Mouse (Mus musculus): ENCODE data around the gene Abl2. TPM values are rescaled to one million over a fixed set of nuclear protein-coding genes. Genes with fewer than 3 reads are reported as not detected.

Abl2 gene
- polyA plus RNA-seq, 1 experiment from 2014 or later = 10.1 TPM

GRCm38 (mm10) chr1:156676171-156676570 lies 117.6 kb downstream of the Abl2 start:
- no peak overlapping the region for H3K9ac ChIP-seq (replicated peaks; ENCODE audit: low read depth, low read length)
- H3K4me1 ChIP-seq (ENCODE audit: control insufficient read depth, insufficient read depth, low read length) = peaks cover 7% of the 10 kb centered on the region; the same call in 1 of the 2 replicates
- ATAC-seq (ENCODE audit: low read depth) = no peak
- H3K4me2 ChIP-seq (ENCODE audit: low read depth, low read length) = no peak overlapping the region
- no peak overlapping the region for H3K27ac ChIP-seq (ENCODE audit: low read depth, low read length)
- 38% methylated on average over 12 of the region's 12 CpGs for WGBS
- no peaks in the 10 kb centered on the region for H3K9me3 ChIP-seq (ENCODE audit: control insufficient read depth, low read length)
- peaks cover 6% of the 10 kb centered on the region; the same call in 1 of the 2 replicates for H3K36me3 ChIP-seq (ENCODE audit: control insufficient read depth, insufficient read depth, low read length)
- H3K27me3 ChIP-seq (ENCODE audit: control insufficient read depth, insufficient read depth, low read length) = no peaks in the 10 kb centered on the region
- H3K4me3 ChIP-seq (ENCODE audit: low read depth, low read length) = no peak overlapping the region

GRCm38 (mm10) chr1:156676596-156676995 lies 118.0 kb downstream of the Abl2 start:
- Histone ChIP-seq H3K27me3 (ENCODE audit: control insufficient read depth, insufficient read depth, low read length) (no peaks in the 10 kb centered on the region), H3K9ac (replicated peaks; ENCODE audit: low read depth, low read length) (no peak overlapping the region), H3K4me3 (ENCODE audit: low read depth, low read length) (no peak overlapping the region), H3K36me3 (ENCODE audit: control insufficient read depth, insufficient read depth, low read length) (peaks cover 9% of the 10 kb centered on the region; the same call in 1 of the 2 replicates), H3K4me1 (ENCODE audit: control insufficient read depth, insufficient read depth, low read length) (peaks cover 7% of the 10 kb centered on the region; the same call in 1 of the 2 replicates), H3K4me2 (ENCODE audit: low read depth, low read length) (no peak overlapping the region), H3K27ac (ENCODE audit: low read depth, low read length) (no peak overlapping the region), H3K9me3 (ENCODE audit: control insufficient read depth, low read length) (no peaks in the 10 kb centered on the region)
- ATAC-seq (ENCODE audit: low read depth) = no peak
- WGBS = 88% methylated on average over 5 of the region's 5 CpGs

- 91% methylated on average over 3 of the region's 3 CpGs for WGBS
- no peak overlapping the region for H3K27ac ChIP-seq (ENCODE audit: low read depth, low read length)
- no peak overlapping the region for H3K4me2 ChIP-seq (ENCODE audit: low read depth, low read length)
- no peak for ATAC-seq (ENCODE audit: low read depth)
- H3K4me1 ChIP-seq (ENCODE audit: control insufficient read depth, insufficient read depth, low read length) = peaks cover 7% of the 10 kb centered on the region; the same call in 1 of the 2 replicates
- no peaks in the 10 kb centered on the region for H3K27me3 ChIP-seq (ENCODE audit: control insufficient read depth, insufficient read depth, low read length)
- H3K9ac ChIP-seq (replicated peaks; ENCODE audit: low read depth, low read length) = no peak overlapping the region
- no peaks in the 10 kb centered on the region for H3K9me3 ChIP-seq (ENCODE audit: control insufficient read depth, low read length)
- peaks cover 9% of the 10 kb centered on the region; the same call in 1 of the 2 replicates for H3K36me3 ChIP-seq (ENCODE audit: control insufficient read depth, insufficient read depth, low read length)
- H3K4me3 ChIP-seq (ENCODE audit: low read depth, low read length) = no peak overlapping the region
These were observed 118.6 kb downstream of the Abl2 start for GRCm38 (mm10) chr1:156677230-156677629.

GRCm38 (mm10) chr1:156679599-156679998 lies 121.0 kb downstream of the Abl2 start:
- Histone ChIP-seq H3K4me3 (ENCODE audit: low read depth, low read length) (no peak overlapping the region), H3K36me3 (ENCODE audit: control insufficient read depth, insufficient read depth, low read length) (peaks cover 12% of the 10 kb centered on the region; the same call in 1 of the 2 replicates), H3K4me2 (ENCODE audit: low read depth, low read length) (no peak overlapping the region), H3K27ac (ENCODE audit: low read depth, low read length) (no peak overlapping the region), H3K27me3 (ENCODE audit: control insufficient read depth, insufficient read depth, low read length) (no peaks in the 10 kb centered on the region), H3K9ac (replicated peaks; ENCODE audit: low read depth, low read length) (no peak overlapping the region), H3K9me3 (ENCODE audit: control insufficient read depth, low read length) (no peaks in the 10 kb centered on the region), H3K4me1 (ENCODE audit: control insufficient read depth, insufficient read depth, low read length) (no peaks in the 10 kb centered on the region)
- no peak for ATAC-seq (ENCODE audit: low read depth)
- 69% methylated on average over 9 of the region's 9 CpGs for WGBS

GRCm38 (mm10) chr1:156686025-156686661 lies 127.6 kb downstream of the Abl2 start:
- no peak overlapping the region for H3K4me2 ChIP-seq (ENCODE audit: low read depth, low read length)
- no peak overlapping the region for H3K4me3 ChIP-seq (ENCODE audit: low read depth, low read length)
- ATAC-seq (ENCODE audit: low read depth) = no peak
- H3K9ac ChIP-seq (replicated peaks; ENCODE audit: low read depth, low read length) = no peak overlapping the region
- WGBS = 68% methylated on average over 7 of the region's 7 CpGs
- no peaks in the 10 kb centered on the region for H3K9me3 ChIP-seq (ENCODE audit: control insufficient read depth, low read length)
- H3K36me3 ChIP-seq (ENCODE audit: control insufficient read depth, insufficient read depth, low read length) = peaks cover 39% of the 10 kb centered on the region
- no peaks in the 10 kb centered on the region for H3K27me3 ChIP-seq (ENCODE audit: control insufficient read depth, insufficient read depth, low read length)
- no peak overlapping the region for H3K27ac ChIP-seq (ENCODE audit: low read depth, low read length)
- no peaks in the 10 kb centered on the region for H3K4me1 ChIP-seq (ENCODE audit: control insufficient read depth, insufficient read depth, low read length)

Other genes starting within 250 kb of the Abl2 start
- gene Nphs2, start 248.1 kb upstream of the Abl2 start, polyA plus RNA-seq (2014; fragmentation: Nextera tagmentation; extraction: Ambion mirVana) = 0.19 TPM in 2 replicates
- 560 and 566 TPM in 2 replicates for gene Gm2000, start 192.7 kb upstream of the Abl2 start, polyA plus RNA-seq (2014; fragmentation: Nextera tagmentation; extraction: Ambion mirVana)
- 0.19 and 0.35 TPM in 2 replicates for gene Axdnd1, start 137.6 kb upstream of the Abl2 start, polyA plus RNA-seq (2014; fragmentation: Nextera tagmentation; extraction: Ambion mirVana)
- 8.9 and 9.5 TPM in 2 replicates for gene Soat1, start 84.5 kb upstream of the Abl2 start, polyA plus RNA-seq (2014; fragmentation: Nextera tagmentation; extraction: Ambion mirVana)
- 0.90 and 0.97 TPM in 2 replicates for gene Gm10031, start 34.8 kb upstream of the Abl2 start, polyA plus RNA-seq (2014; fragmentation: Nextera tagmentation; extraction: Ambion mirVana)
- gene Tor3a, start 115.6 kb downstream of the Abl2 start, polyA plus RNA-seq (2014; fragmentation: Nextera tagmentation; extraction: Ambion mirVana) = 1.8 and 3.2 TPM in 2 replicates
- gene Fam20b, start 160.3 kb downstream of the Abl2 start, polyA plus RNA-seq (2014; fragmentation: Nextera tagmentation; extraction: Ambion mirVana) = 28.5 and 37.2 TPM in 2 replicates

Measured in neural tube, embryonic 14.5 days (tissue).